Mouse (Mus musculus): Measurements from ENCODE around the gene Edem1. TPM values are rescaled to one million over a fixed set of nuclear protein-coding genes. Genes with fewer than 3 reads are reported as not detected.

The Edem1 gene
- polyA plus RNA-seq, 1 experiment from 2014 or later, result 27.9 TPM

- DNase-seq (ENCODE audit: low spot score) (peak; percentile 26), ATAC-seq (ENCODE audit: low read depth) (peak; percentile 35; the same call in 1 of the 2 replicates)
- no peak overlapping the region for H3K4me2 ChIP-seq (ENCODE audit: low read depth, low read length)
- H3K9me3 ChIP-seq (ENCODE audit: control insufficient read depth, low read length), result no peaks in the 10 kb centered on the region
- no peak overlapping the region for H3K4me3 ChIP-seq (ENCODE audit: low read depth, low read length)
- no peaks in the 10 kb centered on the region for H3K27me3 ChIP-seq (replicated peaks; ENCODE audit: control insufficient read depth, insufficient read depth, low read length)
- no peak overlapping the region for H3K9ac ChIP-seq (ENCODE audit: low read depth, low read length)
- 0 out of 2 replicates have a peak overlapping the region, but pooled peaks have one; percentile 15 for H3K27ac ChIP-seq (replicated peaks; ENCODE audit: low read depth, low read length)
- WGBS, result 50% methylated on average over 1 of the region's 1 CpGs
- no peaks in the 10 kb centered on the region for H3K36me3 ChIP-seq (ENCODE audit: control insufficient read depth, insufficient read depth, low read length)
- H3K4me1 ChIP-seq (ENCODE audit: control insufficient read depth, insufficient read depth, low read length), result peaks cover 6% of the 10 kb centered on the region; the same call in 1 of the 2 replicates
Measured at GRCm38 (mm10) chr6:108795912-108796311, 32.5 kb upstream of the Edem1 start.

- Histone ChIP-seq H3K4me3 (ENCODE audit: low read depth, low read length) (no peak overlapping the region), H3K27ac (replicated peaks; ENCODE audit: low read depth, low read length) (no peak overlapping the region), H3K27me3 (replicated peaks; ENCODE audit: control insufficient read depth, insufficient read depth, low read length) (no peaks in the 10 kb centered on the region), H3K36me3 (ENCODE audit: control insufficient read depth, insufficient read depth, low read length) (no peaks in the 10 kb centered on the region), H3K4me2 (ENCODE audit: low read depth, low read length) (no peak overlapping the region), H3K4me1 (ENCODE audit: control insufficient read depth, insufficient read depth, low read length) (peaks cover 6% of the 10 kb centered on the region; the same call in 1 of the 2 replicates), H3K9ac (ENCODE audit: low read depth, low read length) (no peak overlapping the region), H3K9me3 (ENCODE audit: control insufficient read depth, low read length) (no peaks in the 10 kb centered on the region)
- DNase-seq (ENCODE audit: low spot score) (peak; percentile 56), ATAC-seq (ENCODE audit: low read depth) (peak; percentile 51; the same call in 1 of the 2 replicates)
- WGBS, result 53% methylated on average over 2 of the region's 2 CpGs
Measured at GRCm38 (mm10) chr6:108796706-108797105, 31.7 kb upstream of the Edem1 start.

GRCm38 (mm10) chr6:108805194-108805593 lies 23.2 kb upstream of the Edem1 start:
- 56% methylated on average over 1 of the region's 1 CpGs for WGBS
- no peaks in the 10 kb centered on the region for H3K27me3 ChIP-seq (replicated peaks; ENCODE audit: control insufficient read depth, insufficient read depth, low read length)
- H3K4me3 ChIP-seq (ENCODE audit: low read depth, low read length), result no peak overlapping the region
- ATAC-seq (ENCODE audit: low read depth) (no peak), DNase-seq (ENCODE audit: low spot score) (no peak)
- H3K9me3 ChIP-seq (ENCODE audit: control insufficient read depth, low read length), result no peaks in the 10 kb centered on the region
- no peak overlapping the region for H3K4me2 ChIP-seq (ENCODE audit: low read depth, low read length)
- H3K27ac ChIP-seq (replicated peaks; ENCODE audit: low read depth, low read length), result no peak overlapping the region
- H3K4me1 ChIP-seq (ENCODE audit: control insufficient read depth, insufficient read depth, low read length), result peaks cover 4% of the 10 kb centered on the region
- no peaks in the 10 kb centered on the region for H3K36me3 ChIP-seq (ENCODE audit: control insufficient read depth, insufficient read depth, low read length)
- H3K9ac ChIP-seq (ENCODE audit: low read depth, low read length), result no peak overlapping the region

- H3K36me3 ChIP-seq (ENCODE audit: control insufficient read depth, insufficient read depth, low read length), result no peaks in the 10 kb centered on the region
- no peaks in the 10 kb centered on the region for H3K27me3 ChIP-seq (replicated peaks; ENCODE audit: control insufficient read depth, insufficient read depth, low read length)
- no peak overlapping the region for H3K4me2 ChIP-seq (ENCODE audit: low read depth, low read length)
- no peak overlapping the region for H3K4me3 ChIP-seq (ENCODE audit: low read depth, low read length)
- DNase-seq (ENCODE audit: low spot score) (no peak), ATAC-seq (ENCODE audit: low read depth) (no peak)
- no peak overlapping the region for H3K9ac ChIP-seq (ENCODE audit: low read depth, low read length)
- 82% methylated on average over 7 of the region's 7 CpGs for WGBS
- no peaks in the 10 kb centered on the region for H3K9me3 ChIP-seq (ENCODE audit: control insufficient read depth, low read length)
- peaks cover 4% of the 10 kb centered on the region for H3K4me1 ChIP-seq (ENCODE audit: control insufficient read depth, insufficient read depth, low read length)
- no peak overlapping the region for H3K27ac ChIP-seq (replicated peaks; ENCODE audit: low read depth, low read length)
Measured at GRCm38 (mm10) chr6:108805871-108806270, 22.6 kb upstream of the Edem1 start.

- 72% methylated on average over 3 of the region's 3 CpGs for WGBS
- H3K4me3 ChIP-seq (ENCODE audit: low read depth, low read length), result no peak overlapping the region
- peaks cover 4% of the 10 kb centered on the region for H3K4me1 ChIP-seq (ENCODE audit: control insufficient read depth, insufficient read depth, low read length)
- ATAC-seq (ENCODE audit: low read depth), result no peak
- no peaks in the 10 kb centered on the region for H3K27me3 ChIP-seq (replicated peaks; ENCODE audit: control insufficient read depth, insufficient read depth, low read length)
- H3K4me2 ChIP-seq (ENCODE audit: low read depth, low read length), result no peak overlapping the region
- H3K9ac ChIP-seq (ENCODE audit: low read depth, low read length), result no peak overlapping the region
- no peaks in the 10 kb centered on the region for H3K36me3 ChIP-seq (ENCODE audit: control insufficient read depth, insufficient read depth, low read length)
- H3K9me3 ChIP-seq (ENCODE audit: control insufficient read depth, low read length), result no peaks in the 10 kb centered on the region
- DNase-seq (ENCODE audit: low spot score), result no peak
- H3K27ac ChIP-seq (replicated peaks; ENCODE audit: low read depth, low read length), result no peak overlapping the region
Measured at GRCm38 (mm10) chr6:108807446-108807845, 21.0 kb upstream of the Edem1 start.

GRCm38 (mm10) chr6:108808786-108809185 lies 19.7 kb upstream of the Edem1 start:
- no peak for ATAC-seq (ENCODE audit: low read depth)
- no peaks in the 10 kb centered on the region for H3K36me3 ChIP-seq (ENCODE audit: control insufficient read depth, insufficient read depth, low read length)
- H3K4me1 ChIP-seq (ENCODE audit: control insufficient read depth, insufficient read depth, low read length), result peaks cover 4% of the 10 kb centered on the region
- H3K9me3 ChIP-seq (ENCODE audit: control insufficient read depth, low read length), result no peaks in the 10 kb centered on the region
- H3K27ac ChIP-seq (replicated peaks; ENCODE audit: low read depth, low read length), result no peak overlapping the region
- H3K4me2 ChIP-seq (ENCODE audit: low read depth, low read length), result no peak overlapping the region
- WGBS, result 75% methylated on average over 1 of the region's 1 CpGs
- H3K27me3 ChIP-seq (replicated peaks; ENCODE audit: control insufficient read depth, insufficient read depth, low read length), result no peaks in the 10 kb centered on the region
- no peak overlapping the region for H3K4me3 ChIP-seq (ENCODE audit: low read depth, low read length)
- H3K9ac ChIP-seq (ENCODE audit: low read depth, low read length), result no peak overlapping the region
- no peak for DNase-seq (ENCODE audit: low spot score)

- H3K9me3 ChIP-seq (ENCODE audit: control insufficient read depth, low read length), result no peaks in the 10 kb centered on the region
- H3K4me3 ChIP-seq (ENCODE audit: low read depth, low read length), result no peak overlapping the region
- peaks cover 1% of the 10 kb centered on the region for H3K4me1 ChIP-seq (ENCODE audit: control insufficient read depth, insufficient read depth, low read length)
- DNase-seq (ENCODE audit: low spot score), result no peak
- H3K4me2 ChIP-seq (ENCODE audit: low read depth, low read length), result no peak overlapping the region
- no peaks in the 10 kb centered on the region for H3K27me3 ChIP-seq (replicated peaks; ENCODE audit: control insufficient read depth, insufficient read depth, low read length)
- H3K27ac ChIP-seq (replicated peaks; ENCODE audit: low read depth, low read length), result no peak overlapping the region
- WGBS, result 73% methylated on average over 10 of the region's 10 CpGs
- H3K9ac ChIP-seq (ENCODE audit: low read depth, low read length), result no peak overlapping the region
- H3K36me3 ChIP-seq (ENCODE audit: control insufficient read depth, insufficient read depth, low read length), result 0 out of 2 replicates have a peak, but pooled peaks cover 5% of the 10 kb centered on the region
- no peak for ATAC-seq (ENCODE audit: low read depth)
Measured at GRCm38 (mm10) chr6:108810237-108810636, 18.2 kb upstream of the Edem1 start.

GRCm38 (mm10) chr6:108812134-108812533 lies 16.3 kb upstream of the Edem1 start:
- Histone ChIP-seq H3K9me3 (ENCODE audit: control insufficient read depth, low read length) (no peaks in the 10 kb centered on the region), H3K36me3 (ENCODE audit: control insufficient read depth, insufficient read depth, low read length) (0 out of 2 replicates have a peak, but pooled peaks cover 8% of the 10 kb centered on the region), H3K9ac (ENCODE audit: low read depth, low read length) (no peak overlapping the region), H3K4me3 (ENCODE audit: low read depth, low read length) (no peak overlapping the region), H3K4me1 (ENCODE audit: control insufficient read depth, insufficient read depth, low read length) (no peaks in the 10 kb centered on the region), H3K27me3 (replicated peaks; ENCODE audit: control insufficient read depth, insufficient read depth, low read length) (no peaks in the 10 kb centered on the region), H3K27ac (replicated peaks; ENCODE audit: low read depth, low read length) (no peak overlapping the region), H3K4me2 (ENCODE audit: low read depth, low read length) (no peak overlapping the region)
- ATAC-seq (ENCODE audit: low read depth), result no peak
- DNase-seq (ENCODE audit: low spot score), result no peak
- WGBS, result 89% methylated on average over 2 of the region's 2 CpGs

- H3K4me1 ChIP-seq (ENCODE audit: control insufficient read depth, insufficient read depth, low read length), result no peaks in the 10 kb centered on the region
- H3K36me3 ChIP-seq (ENCODE audit: control insufficient read depth, insufficient read depth, low read length), result peaks cover 56% of the 10 kb centered on the region
- H3K27ac ChIP-seq (replicated peaks; ENCODE audit: low read depth, low read length), result no peak overlapping the region
- H3K27me3 ChIP-seq (replicated peaks; ENCODE audit: control insufficient read depth, insufficient read depth, low read length), result no peaks in the 10 kb centered on the region
- no peak overlapping the region for H3K4me3 ChIP-seq (ENCODE audit: low read depth, low read length)
- WGBS, result 73% methylated on average over 4 of the region's 4 CpGs
- no peak overlapping the region for H3K9ac ChIP-seq (ENCODE audit: low read depth, low read length)
- H3K4me2 ChIP-seq (ENCODE audit: low read depth, low read length), result no peak overlapping the region
- no peak for ATAC-seq (ENCODE audit: low read depth)
- no peaks in the 10 kb centered on the region for H3K9me3 ChIP-seq (ENCODE audit: control insufficient read depth, low read length)
- DNase-seq (ENCODE audit: low spot score), result no peak
Measured at GRCm38 (mm10) chr6:108817510-108817909, 10.9 kb upstream of the Edem1 start.
